Mouse (Mus musculus): ENCODE data around the gene Evi5l. TPM values are rescaled to one million over a fixed set of nuclear protein-coding genes. Genes with fewer than 3 reads are reported as not detected.

Gene Evi5l
- polyA plus RNA-seq (2017; shearing (Covaris generic)), result 10 to 100 TPM; 15.1 to 18.0 TPM

GRCm38 (mm10) chr8:4165852-4166751, at the start of gene Evi5l:
TSS of gene Evi5l (plus strand) at chr8:4166567.

GRCm38 (mm10) chr8:4133798-4134197, 32.6 kb upstream of the Evi5l start, which contains the start of gene Cd209g:
TSS of gene Cd209g (plus strand) at chr8:4134098.

GRCm38 (mm10) chr8:4216791-4217621, 50.6 kb downstream of the Evi5l start, which contains the start of gene Prr36:
TSS of gene Prr36 (minus strand) at chr8:4217459.

GRCm38 (mm10) chr8:4226739-4227347, 60.5 kb downstream of the Evi5l start, which contains the start of gene Lrrc8e:
TSS of gene Lrrc8e (plus strand) at chr8:4226827.

GRCm38 (mm10) chr8:4238434-4239192, 72.2 kb downstream of the Evi5l start, which contains the start of the genes Map2k7 and Gm49320:
TSS of gene Map2k7 (plus strand) at chr8:4238740.
TSS of gene Gm49320 (plus strand) at chr8:4238865.

GRCm38 (mm10) chr8:4247951-4248540, 81.7 kb downstream of the Evi5l start, which contains the start of gene Tgfbr3l:
TSS of gene Tgfbr3l (plus strand) at chr8:4248214.

GRCm38 (mm10) chr8:4252934-4253841, 86.8 kb downstream of the Evi5l start, which contains the start of gene Snapc2:
TSS of gene Snapc2 (plus strand) at chr8:4253080.

GRCm38 (mm10) chr8:4259125-4259804, 92.9 kb downstream of the Evi5l start, which contains the start of gene Ctxn1:
TSS of gene Ctxn1 (minus strand) at chr8:4259274.

Other genes with a start within 250 kb of the Evi5l start
- under 1 TPM in 1 of 2 experiments, not detected in 1; 0.73 TPM for gene Cd209b, start 239.7 kb upstream of the Evi5l start, polyA plus RNA-seq (2017; shearing (Covaris generic))
- gene Cd209c, start 211.8 kb upstream of the Evi5l start, polyA plus RNA-seq (2017; shearing (Covaris generic)), result 1 to 10 TPM in 1 of 2 experiments, under 1 TPM in 1; 0.48 to 1.5 TPM
- 1 to 10 TPM in 1 of 2 experiments, not detected in 1; 1.3 TPM for gene Cd209f, start 60.7 kb upstream of the Evi5l start, polyA plus RNA-seq (2017; shearing (Covaris generic))
- gene Cd209g, start 32.5 kb upstream of the Evi5l start, polyA plus RNA-seq (2017; shearing (Covaris generic)), result 1 to 10 TPM in 1 of 2 experiments, under 1 TPM in 1; 0.34 to 1.9 TPM
- gene Prr36, start 50.9 kb downstream of the Evi5l start, polyA plus RNA-seq (2017; shearing (Covaris generic)), result under 1 TPM; 0.35 to 0.44 TPM
- gene Lrrc8e, start 60.3 kb downstream of the Evi5l start, polyA plus RNA-seq (2017; shearing (Covaris generic)), result 1 to 10 TPM in 1 of 2 experiments, under 1 TPM in 1; 0.18 to 3.5 TPM
- 10 to 100 TPM; 58.6 to 68.9 TPM for gene Map2k7, start 72.2 kb downstream of the Evi5l start, polyA plus RNA-seq (2017; shearing (Covaris generic))
- gene Gm49320, start 72.3 kb downstream of the Evi5l start, polyA plus RNA-seq (2017; shearing (Covaris generic)), result under 1 TPM; 0.24 to 0.29 TPM
- 1 to 10 TPM; 5.8 to 6.7 TPM for gene Tgfbr3l, start 81.6 kb downstream of the Evi5l start, polyA plus RNA-seq (2017; shearing (Covaris generic))
- 10 to 100 TPM; 24.2 to 38.1 TPM for gene Snapc2, start 86.5 kb downstream of the Evi5l start, polyA plus RNA-seq (2017; shearing (Covaris generic))
- under 1 TPM; 0.60 to 0.93 TPM for gene Ctxn1, start 92.7 kb downstream of the Evi5l start, polyA plus RNA-seq (2017; shearing (Covaris generic))
- 10 to 100 TPM; 56.1 to 70.3 TPM for gene Timm44, start 109.3 kb downstream of the Evi5l start, polyA plus RNA-seq (2017; shearing (Covaris generic))
- 10 to 100 TPM; 11.4 to 17.2 TPM for gene Ccl25, start 158.6 kb downstream of the Evi5l start, polyA plus RNA-seq (2017; shearing (Covaris generic))
- gene Elavl1, start 158.8 kb downstream of the Evi5l start, polyA plus RNA-seq (2017; shearing (Covaris generic)), result 100 to 1,000 TPM; 202 to 259 TPM

All from inflammation-experienced regulatory T-cells (primary cell).